Mouse (Mus musculus) T-helper 17 cell (primary cell): ENCODE results near the gene Spire2.

Experiments used
- in situ Hi-C, 2 experiments: fragments of 300-600 bp; cut with MboI, MseI; formaldehyde crosslinking; loops; 1 replicate in 1 of 2; 2 replicates in 1 of 2; pipeline ENCODE4 v1.15.1; 2025; ENCODE audit warnings: high pct_unique_total_duplicates in 2 of 2

The Spire2 gene

GRCm38 (mm10) chr8:123415967-123416943 is 83.7 kb downstream of the Spire2 start:
- in situ Hi-C loops: no loop called here

- in situ Hi-C loops: no loop called here
Observed at GRCm38 (mm10) chr8:123416944-123417555, 84.5 kb downstream of the Spire2 start.
